Mouse (Mus musculus) kidney, adult 8-10 months (tissue): ENCODE measurements around the gene Arhgap28.

Experiments used
- DNase-seq, 2 experiments: peaks; one replicate each; pipeline ENCODE4 v3.0.0; 2022

Arhgap28 gene

GRCm38 (mm10) chr17:67988920-67989621, 14.8 kb downstream of the Arhgap28 start:
- peak; percentile 36 to 65 for DNase-seq

GRCm38 (mm10) chr17:67985532-67985931, 18.4 kb downstream of the Arhgap28 start:
- no peak for DNase-seq

DNA sequence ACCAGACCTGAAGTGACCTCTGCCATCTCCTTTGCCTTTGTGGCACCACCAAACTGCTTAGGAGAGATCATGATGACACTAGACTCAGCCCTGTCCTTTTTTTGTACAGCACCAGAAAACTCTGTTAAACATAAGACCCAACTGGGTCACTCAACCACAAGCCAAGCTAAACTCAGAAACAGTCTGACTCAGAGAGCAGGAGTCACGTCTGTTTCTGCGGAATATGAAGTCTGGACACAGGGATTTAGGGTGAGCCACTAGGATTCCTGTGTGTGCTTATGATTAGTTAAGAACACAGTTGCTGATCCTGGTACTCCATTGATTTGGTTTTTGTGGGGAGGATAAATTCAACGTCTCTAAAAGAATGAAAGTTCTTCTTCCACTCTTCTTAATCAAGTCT, 23.3 kb downstream of the Arhgap28 start:
- no peak for DNase-seq

- no peak for DNase-seq
These were observed 24.7 kb downstream of the Arhgap28 start for GRCm38 (mm10) chr17:67979248-67979647.

GRCm38 (mm10) chr17:67978786-67979185, 25.1 kb downstream of the Arhgap28 start:
- DNase-seq = peak; percentile 21 to 26

DNA sequence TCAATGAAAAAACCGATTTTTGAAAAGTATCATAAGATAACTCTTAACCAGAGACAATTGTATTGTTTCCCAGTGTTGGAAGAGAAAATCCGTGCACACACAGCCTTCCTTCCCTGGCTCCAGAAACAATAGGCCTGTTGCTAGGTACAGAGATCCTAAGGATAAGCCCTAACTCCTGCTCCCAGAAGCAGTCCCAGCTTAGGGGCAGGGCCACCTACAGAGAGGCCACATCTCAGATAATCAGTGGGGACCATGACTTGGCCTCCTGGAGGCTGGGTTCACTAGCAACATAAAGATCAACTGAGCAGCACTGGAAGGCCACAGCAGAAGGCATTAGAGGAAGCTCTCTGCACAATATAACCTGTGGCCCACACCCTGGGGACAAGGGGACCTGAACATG, 27.5 kb downstream of the Arhgap28 start:
- DNase-seq = no peak

GRCm38 (mm10) chr17:67976027-67976426, 27.9 kb downstream of the Arhgap28 start:
- no peak for DNase-seq

- DNase-seq = no peak
These were observed 29.2 kb downstream of the Arhgap28 start for GRCm38 (mm10) chr17:67974679-67975078.

- DNase-seq = no peak
These were observed 36.9 kb downstream of the Arhgap28 start for GRCm38 (mm10) chr17:67966853-67967540.

- no peak for DNase-seq
These were observed 41.1 kb downstream of the Arhgap28 start for GRCm38 (mm10) chr17:67962858-67963257.

GRCm38 (mm10) chr17:67962020-67962419, 41.9 kb downstream of the Arhgap28 start:
- no peak for DNase-seq

DNA sequence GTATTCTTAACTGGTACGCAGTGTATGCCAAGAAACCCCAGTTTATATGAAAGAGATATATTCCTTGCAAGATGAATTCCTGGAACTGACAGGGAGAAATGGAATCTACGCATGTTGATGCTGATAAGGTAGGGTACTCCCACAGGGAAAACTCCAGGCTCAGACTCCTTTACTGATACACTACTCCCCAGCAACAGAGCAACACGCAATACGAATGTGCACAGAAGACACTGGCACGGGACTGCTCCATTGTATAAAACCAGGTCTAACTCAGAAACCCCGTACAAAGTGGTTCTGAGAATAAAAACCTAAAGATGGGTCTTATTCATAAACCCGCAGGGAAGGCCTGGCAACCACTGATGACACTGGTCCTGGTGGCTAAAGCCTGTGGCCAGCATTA, 45.0 kb downstream of the Arhgap28 start:
- no peak for DNase-seq

DNA sequence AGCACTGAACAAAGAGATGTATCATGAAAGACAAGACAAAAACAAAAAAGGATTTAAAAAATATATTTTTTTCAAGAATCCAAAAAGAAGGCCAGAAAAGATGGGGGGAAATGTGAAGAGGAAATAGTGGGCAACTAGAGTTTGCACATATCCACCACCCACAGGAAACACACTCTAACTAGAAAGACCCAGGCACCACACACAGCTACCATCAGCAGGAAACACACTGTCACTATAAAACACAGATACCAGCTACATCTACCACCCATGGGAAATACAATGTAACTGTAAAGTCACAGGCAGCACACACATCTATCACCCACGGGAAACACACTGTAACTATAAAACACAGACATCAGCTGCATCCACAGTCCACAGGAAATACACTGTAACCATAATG, 46.3 kb downstream of the Arhgap28 start:
- DNase-seq = no peak

DNA sequence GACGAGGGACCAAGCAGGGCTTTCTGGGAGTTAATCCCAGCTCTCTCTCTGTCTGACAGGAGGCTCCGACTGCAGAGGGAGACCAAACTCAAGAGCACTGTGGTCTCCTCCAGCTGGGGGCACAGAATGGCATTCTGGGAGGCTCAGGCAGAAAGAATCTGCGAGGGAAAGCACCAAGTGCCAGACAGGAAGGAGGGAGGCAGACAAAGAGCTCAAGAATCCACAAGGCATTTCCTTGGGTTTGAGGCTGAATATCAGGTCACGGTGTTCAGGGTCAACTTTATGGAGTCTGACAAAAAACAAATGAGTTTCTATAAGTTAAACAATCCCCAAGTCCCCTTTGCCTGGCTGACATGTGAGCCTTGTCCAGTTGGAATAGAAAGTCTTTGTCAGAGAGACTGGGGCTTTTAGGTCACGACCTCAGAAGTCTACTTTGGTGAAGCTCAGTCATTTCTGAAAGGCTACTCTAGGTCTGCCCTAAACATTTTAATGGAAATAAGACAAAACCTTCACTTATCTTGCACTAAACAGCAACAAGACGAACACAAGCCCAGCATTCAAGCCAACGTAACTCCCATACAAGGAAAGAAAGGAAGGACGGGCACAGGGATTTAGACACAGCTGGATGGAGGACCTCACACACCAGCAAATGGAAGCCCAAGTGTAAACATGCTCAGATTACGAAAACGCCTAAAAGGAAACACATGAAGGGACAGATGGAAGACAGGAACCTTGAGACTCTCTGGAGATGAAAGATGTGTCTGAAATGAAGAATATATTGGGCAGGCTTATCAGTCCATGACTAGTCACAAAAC, 47.8 kb downstream of the Arhgap28 start:
- no peak for DNase-seq

GRCm38 (mm10) chr17:67954961-67955360, 49.0 kb downstream of the Arhgap28 start:
- no peak for DNase-seq

DNA sequence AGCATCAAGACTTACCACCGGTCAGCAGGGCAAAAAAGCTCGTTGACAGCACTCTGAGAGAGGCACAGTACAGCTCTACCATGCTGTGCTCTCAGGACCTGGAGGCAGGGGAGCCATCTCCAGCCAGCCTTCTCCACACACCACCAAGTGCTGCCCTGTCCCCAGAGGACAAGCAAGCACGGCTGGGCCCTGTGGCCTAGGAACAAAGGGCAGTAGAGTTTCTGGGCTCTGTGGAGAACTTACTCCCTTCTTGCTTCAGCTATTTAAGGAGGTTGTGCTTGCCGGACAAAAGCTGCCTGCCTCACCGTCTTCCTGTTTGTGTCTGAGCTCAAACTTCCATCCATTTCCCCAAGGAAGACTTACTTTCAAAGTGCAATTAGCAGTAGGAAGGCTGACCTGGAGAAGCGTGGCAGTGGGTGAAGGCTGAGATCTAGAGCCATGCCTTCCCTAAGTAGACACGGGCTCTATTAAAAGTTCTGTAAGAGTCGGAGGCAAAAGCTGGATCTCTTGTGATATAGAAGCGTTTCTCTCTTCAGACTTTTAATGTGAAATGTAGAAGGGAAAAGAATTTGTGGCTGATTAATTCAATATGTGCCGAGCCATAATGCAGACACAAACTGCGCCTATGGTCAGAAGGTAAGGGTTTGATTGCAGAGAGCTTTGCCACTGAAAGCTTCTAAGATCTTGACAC, 53.3 kb downstream of the Arhgap28 start:
- DNase-seq = no peak

DNA sequence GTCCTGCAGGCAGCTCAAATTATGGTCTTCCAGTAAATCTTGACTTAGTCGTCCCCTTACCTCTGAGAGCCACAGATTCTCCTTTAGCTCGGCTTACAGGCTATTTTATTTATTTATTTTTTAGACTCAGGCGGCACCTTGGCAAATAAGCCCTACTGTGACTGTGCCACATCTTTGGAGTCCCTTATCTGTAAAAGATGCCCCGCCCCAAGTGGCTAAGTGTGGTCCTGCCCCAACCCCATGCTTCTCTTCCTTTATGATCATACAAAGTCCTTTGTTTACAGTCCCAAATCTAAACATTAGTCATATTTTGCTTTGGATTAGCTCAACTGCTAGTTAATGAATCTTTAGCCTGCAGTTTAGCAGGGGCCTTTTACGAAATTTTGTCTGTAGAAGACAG, 55.3 kb downstream of the Arhgap28 start:
- DNase-seq = no peak

- no peak for DNase-seq
These were observed 58.5 kb downstream of the Arhgap28 start for GRCm38 (mm10) chr17:67945453-67945852.

DNA sequence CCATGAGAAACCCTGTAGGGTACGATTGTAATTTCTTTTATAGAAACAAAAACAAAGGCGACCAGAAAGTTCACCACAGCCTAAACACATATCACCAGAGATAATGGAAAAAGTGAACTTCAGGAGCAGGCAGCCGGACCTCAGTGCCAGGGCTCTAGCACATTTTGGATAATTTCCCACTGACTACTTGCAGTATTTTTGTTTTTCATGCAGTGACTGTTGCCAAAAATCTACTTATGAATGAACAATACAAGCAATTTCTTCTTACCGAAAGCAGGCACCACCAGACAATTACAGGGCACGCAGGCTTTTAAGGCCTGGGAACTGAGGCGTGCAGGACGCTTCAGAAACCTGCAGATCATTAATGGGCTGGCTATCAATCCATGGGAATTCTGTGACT, 59.7 kb downstream of the Arhgap28 start:
- DNase-seq = no peak

DNA sequence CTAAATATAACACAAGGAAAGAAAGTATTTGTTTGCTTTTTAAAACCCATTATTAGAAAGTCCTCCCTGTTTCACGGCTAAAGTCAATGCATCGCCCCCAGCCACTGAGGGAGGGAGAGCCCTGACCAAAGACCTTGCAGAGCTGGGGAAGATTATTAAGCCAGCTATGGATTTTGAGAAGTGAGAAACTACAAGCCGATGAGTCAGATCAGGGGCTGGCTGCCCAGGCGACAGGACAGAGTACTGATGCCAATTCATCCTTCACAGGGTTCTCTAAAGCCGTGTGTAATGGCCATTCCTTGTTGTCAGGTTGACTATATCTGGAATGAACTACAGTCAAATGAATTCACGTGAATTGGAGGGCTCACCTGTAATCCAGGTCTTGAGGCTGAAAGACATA, 62.9 kb downstream of the Arhgap28 start:
- DNase-seq = no peak

DNA sequence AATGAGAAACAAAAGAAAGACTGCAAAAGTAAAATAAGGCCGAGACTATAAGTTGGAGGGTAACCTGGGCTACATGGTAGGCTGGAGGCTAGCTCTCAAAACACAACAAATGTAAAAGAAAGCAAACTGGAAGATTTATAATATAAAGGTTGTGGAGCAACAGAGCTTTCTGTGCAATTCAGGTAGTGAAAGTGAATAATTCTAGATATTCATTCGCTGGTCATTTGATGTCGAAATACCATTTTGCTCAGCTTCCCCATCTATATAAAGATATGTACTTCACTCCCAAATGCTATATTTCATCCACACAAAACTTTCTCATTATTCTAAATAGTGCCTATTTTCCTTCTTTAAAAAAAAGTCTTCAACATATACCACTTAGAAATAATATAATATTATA, 66.9 kb downstream of the Arhgap28 start:
- DNase-seq = no peak

DNA sequence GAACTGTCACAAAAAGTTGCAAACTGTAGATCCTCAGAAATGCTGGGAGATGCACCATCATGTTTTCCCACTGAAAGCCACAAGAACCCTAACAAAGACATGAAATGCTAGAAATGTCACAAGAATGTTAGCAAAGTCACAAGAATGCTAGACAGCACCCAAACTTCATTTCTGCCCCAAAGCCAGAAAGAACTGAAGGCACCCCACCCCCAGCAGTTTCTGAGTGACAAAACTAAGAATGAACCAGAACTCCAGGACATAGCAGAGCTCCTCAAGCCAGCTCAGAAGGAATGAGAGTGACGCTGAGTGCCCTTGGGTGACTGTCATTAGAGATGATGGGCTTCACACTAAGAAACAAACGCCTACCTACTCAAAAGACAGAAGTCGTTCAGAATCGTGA, 68.4 kb downstream of the Arhgap28 start:
- no peak for DNase-seq

GRCm38 (mm10) chr17:67931396-67931795, 72.5 kb downstream of the Arhgap28 start:
- DNase-seq = no peak
